In the genomic region with DNA sequence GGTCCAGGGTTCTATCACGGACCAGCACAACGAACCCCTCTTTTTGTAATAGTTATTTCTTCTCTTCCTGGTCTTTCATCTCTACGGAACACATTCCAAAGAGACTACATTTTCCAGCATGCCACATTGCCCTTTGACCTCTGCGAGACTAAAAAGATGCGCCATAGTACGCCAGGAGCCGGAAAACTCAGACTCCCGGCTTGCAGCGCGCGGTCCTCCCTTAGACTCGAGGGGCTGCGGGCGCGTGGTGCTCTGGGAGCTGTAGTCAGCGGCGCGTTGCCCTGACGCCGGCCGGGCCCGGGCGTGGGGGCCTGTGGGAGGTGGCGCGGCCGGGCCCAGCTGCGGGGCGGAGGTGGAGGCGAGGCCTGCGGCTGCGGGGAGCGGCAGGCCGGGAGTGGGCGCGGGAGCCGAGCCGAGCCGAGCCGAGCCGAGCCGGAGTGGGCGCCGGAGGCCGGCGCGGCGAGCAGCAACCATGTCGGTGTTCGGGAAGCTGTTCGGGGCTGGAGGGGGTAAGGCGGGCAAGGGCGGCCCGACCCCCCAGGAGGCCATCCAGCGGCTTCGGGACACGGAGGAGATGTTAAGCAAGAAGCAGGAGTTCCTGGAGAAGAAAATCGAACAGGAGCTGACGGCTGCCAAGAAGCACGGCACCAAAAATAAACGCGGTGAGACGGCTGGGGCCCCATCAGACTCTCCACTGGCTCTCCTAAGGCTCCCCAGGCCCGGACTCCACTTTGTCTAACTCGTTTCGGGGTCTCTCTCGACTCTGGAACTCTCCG, we compare ENCODE assay signal across 8 mouse cellular contexts. TPM values are rescaled to one million over a fixed set of nuclear protein-coding genes. Genes with fewer than 3 reads are reported as not detected.
DNase-seq lines count a peak whose midpoint lies in the region; ATAC-seq and TF ChIP-seq lines count a peak whose summit lies in the region.

No protein-coding gene starts in this region.

- ATAC-seq in G1E (ENCODE audit: extremely low read depth, insufficient number of reproducible peaks, low FRiP score, poor library complexity, severe bottlenecking): peak; percentile 91
- peak; percentile 100 for ATAC-seq in forebrain, embryonic 16.5 days
- ATAC-seq in lung, embryonic 14.5 days (ENCODE audit: insufficient read depth): peak; percentile 100

- peak overlapping the region; percentile 90 for H3K4me3 ChIP-seq in G1E (ENCODE audit: low read depth, low read length)
- H3K4me3 ChIP-seq in forebrain, embryonic 16.5 days (replicated peaks; ENCODE audit: low read length): peak overlapping the region; percentile 79
- H3K4me3 ChIP-seq in layer of hippocampus, adult 2 months: peak overlapping the region; percentile 94
- peak overlapping the region; percentile 92 for H3K4me3 ChIP-seq in lung, embryonic 14.5 days (ENCODE audit: low read depth, low read length)
- peak overlapping the region; percentile 66 for H3K4me3 ChIP-seq in olfactory bulb, adult 2 months (ENCODE audit: insufficient read depth, low read depth, low read length)
- peak overlapping the region; percentile 99 for H3K4me3 ChIP-seq in thymus, adult 2 months (ENCODE audit: control insufficient read depth, insufficient read depth, low read length)

- under 1% methylated on average over 64 of the region's 67 CpGs for WGBS in forebrain, embryonic 16.5 days
- under 1% methylated on average over 67 of the region's 67 CpGs for WGBS in lung, embryonic 14.5 days
- under 1% methylated on average over 67 of the region's 67 CpGs for WGBS in olfactory bulb, adult 2 months
- under 1% methylated on average over 67 of the region's 67 CpGs for WGBS in thymus, adult 2 months

- peaks cover 31% of the 10 kb centered on the region for H3K36me3 ChIP-seq in G1E (replicated peaks)
- H3K36me3 ChIP-seq in forebrain, embryonic 16.5 days (ENCODE audit: control insufficient read depth, insufficient read depth): 0 out of 2 replicates have a peak, but pooled peaks cover 3% of the 10 kb centered on the region
- peaks cover 12% of the 10 kb centered on the region; the same call in 1 of the 2 replicates for H3K36me3 ChIP-seq in lung, embryonic 14.5 days (ENCODE audit: insufficient read depth)
- no peaks in the 10 kb centered on the region for H3K36me3 ChIP-seq in thymus, adult 2 months (ENCODE audit: control insufficient read depth, insufficient read depth, low read length)

- peak overlapping the region; percentile 71 for H3K4me2 ChIP-seq in forebrain, embryonic 16.5 days (ENCODE audit: low read length)
- peak overlapping the region; percentile 84 for H3K4me2 ChIP-seq in lung, embryonic 14.5 days

- DNase-seq in G1E (ENCODE audit: low spot score): peak; percentile 89
- peak; percentile 97 to 98 for DNase-seq in cerebellum, adult 18-20 months
- peak; percentile 92 to 94 for DNase-seq in heart, postnatal 36 days
- DNase-seq in layer of hippocampus, adult 2 months (ENCODE audit: low spot score in 2 of 2): peak; percentile 97 to 98
- peak; percentile 100 for DNase-seq in lung, embryonic 14.5 days
- DNase-seq in thymus, adult 2 months: peak; percentile 98

- intact Hi-C loops in heart, postnatal 36 days (cut with DNase I): loop anchor here (5.0 kb wide), 2 partner anchors 135 to 235 kb away; a partner anchor contains a TSS

- TF ChIP-seq POLR2A in olfactory bulb, adult 2 months (IDR thresholded peaks at IDR 0.05; ENCODE audit: insufficient read depth, low read depth, low read length): peak; percentile 61
- TF ChIP-seq POLR2A in thymus, adult 2 months (IDR thresholded peaks at IDR 0.05; ENCODE audit: control insufficient read depth, extremely low read depth, insufficient read depth, low read length, poor library complexity): peak; percentile 75

- peak overlapping the region; percentile 88 for H3K9ac ChIP-seq in forebrain, embryonic 16.5 days (replicated peaks; ENCODE audit: low read depth, low read length)
- H3K9ac ChIP-seq in lung, embryonic 14.5 days: peak overlapping the region; percentile 90

- H3K27me3 ChIP-seq in G1E (ENCODE audit: insufficient read depth, low read length): peaks cover 3% of the 10 kb centered on the region; the same call in 1 of the 2 replicates
- no peaks in the 10 kb centered on the region for H3K27me3 ChIP-seq in forebrain, embryonic 16.5 days (replicated peaks; ENCODE audit: control insufficient read depth, insufficient read depth, low read length)
- H3K27me3 ChIP-seq in lung, embryonic 14.5 days (ENCODE audit: insufficient read depth, low read length): no peaks in the 10 kb centered on the region
- H3K27me3 ChIP-seq in thymus, adult 2 months (ENCODE audit: control insufficient read depth, insufficient read depth, low read length): no peaks in the 10 kb centered on the region

- peak overlapping the region; percentile 48; the same call in 1 of the 2 replicates for H3K27ac ChIP-seq in forebrain, embryonic 16.5 days (ENCODE audit: low read length)
- peak overlapping the region; percentile 95 for H3K27ac ChIP-seq in layer of hippocampus, adult 2 months
- peak overlapping the region; percentile 87 for H3K27ac ChIP-seq in lung, embryonic 14.5 days (ENCODE audit: low read depth)
- peak overlapping the region; percentile 44 for H3K27ac ChIP-seq in olfactory bulb, adult 2 months (ENCODE audit: insufficient read depth, low read depth, low read length)
- H3K27ac ChIP-seq in thymus, adult 2 months (ENCODE audit: control insufficient read depth, insufficient read depth, low read length): peak overlapping the region; percentile 82

- H3K4me1 ChIP-seq in G1E (ENCODE audit: insufficient read depth, low read depth, low read length): peaks cover 39% of the 10 kb centered on the region
- peaks cover 23% of the 10 kb centered on the region for H3K4me1 ChIP-seq in forebrain, embryonic 16.5 days (replicated peaks; ENCODE audit: control insufficient read depth, insufficient read depth, low read length)
- H3K4me1 ChIP-seq in lung, embryonic 14.5 days (ENCODE audit: insufficient read depth): peaks cover 4% of the 10 kb centered on the region
- peaks cover 7% of the 10 kb centered on the region for H3K4me1 ChIP-seq in olfactory bulb, adult 2 months (ENCODE audit: control insufficient read depth, insufficient read depth, low read length)
- peaks cover 17% of the 10 kb centered on the region for H3K4me1 ChIP-seq in thymus, adult 2 months (replicated peaks; ENCODE audit: control insufficient read depth, insufficient read depth, low read length)

- no peak for TF ChIP-seq CTCF in G1E (IDR thresholded peaks at IDR 0.05; ENCODE audit: low read depth, low read length)
- no peak for TF ChIP-seq CTCF in layer of hippocampus, adult 2 months (conservative IDR thresholded peaks at IDR 0.05)
- TF ChIP-seq CTCF in lung, embryonic 14.5 days (IDR thresholded peaks at IDR 0.05; ENCODE audit: low read depth): no peak
- TF ChIP-seq CTCF in olfactory bulb, adult 2 months (IDR thresholded peaks at IDR 0.05; ENCODE audit: insufficient read depth, low read depth, low read length): no peak
- 0 out of 2 replicates have a peak, but pooled peaks have one; percentile 18 for TF ChIP-seq CTCF in thymus, adult 2 months (IDR thresholded peaks at IDR 0.05; ENCODE audit: borderline replicate concordance, control insufficient read depth, extremely low read depth, insufficient read depth, low read length, poor library complexity)

- no peaks in the 10 kb centered on the region for H3K9me3 ChIP-seq in G1E (replicated peaks)
- no peaks in the 10 kb centered on the region for H3K9me3 ChIP-seq in forebrain, embryonic 16.5 days (ENCODE audit: control insufficient read depth, low read length)
- H3K9me3 ChIP-seq in lung, embryonic 14.5 days (ENCODE audit: low read depth, low read length): no peaks in the 10 kb centered on the region

RNA-seq across cellular contexts. Expression of a gene that starts 5.4 kb away (rescaled TPM):
- total RNA-seq in G1E (2014; fragmentation: Nextera tagmentation) (57.9 and 66.2 TPM in 2 replicates), G1E (2017) (99.8 and 102 TPM in 2 replicates)
- polyA plus RNA-seq in G1E (2012): 110 and 144 TPM in 2 replicates
- 18.5 and 19.5 TPM in 2 replicates for polyA plus RNA-seq in forebrain, embryonic 16.5 days (2015; fragmentation: Nextera tagmentation; extraction: Ambion mirVana)
- 100 to 1,000 TPM; 113 to 124 TPM for total RNA-seq in heart, postnatal 36 days (2021)
- 100 to 1,000 TPM; 206 to 215 TPM for total RNA-seq in layer of hippocampus, adult 2 months (2021)
- 14.9 and 15.0 TPM in 2 replicates for polyA plus RNA-seq in lung, embryonic 14.5 days (2014; fragmentation: Nextera tagmentation; extraction: Ambion mirVana)
- 288 TPM in 1 of 2 replicates, not detected in the other for polyA plus RNA-seq in olfactory bulb, adult 2 months (2012; ENCODE audit: insufficient read depth, insufficient read length, low replicate concordance, missing spikeins)
- polyA plus RNA-seq in thymus, adult 2 months (2012; rRNA removed): 81.3 and 83.8 TPM in 2 replicates

RNA-seq across cellular contexts. Expression of a gene that starts 43.7 kb away (rescaled TPM):
- not detected in 2 replicates for total RNA-seq in G1E (2014; fragmentation: Nextera tagmentation)
- total RNA-seq in G1E (2017): 0.52 TPM in 1 of 2 replicates, not detected in the other
- 1.5 and 1.7 TPM in 2 replicates for polyA plus RNA-seq in G1E (2012)
- polyA plus RNA-seq in forebrain, embryonic 16.5 days (2015; fragmentation: Nextera tagmentation; extraction: Ambion mirVana): not detected in 2 replicates
- total RNA-seq in heart, postnatal 36 days (2021): not detected
- total RNA-seq in layer of hippocampus, adult 2 months (2021): not detected
- polyA plus RNA-seq in lung, embryonic 14.5 days (2014; fragmentation: Nextera tagmentation; extraction: Ambion mirVana): 0.72 and 0.83 TPM in 2 replicates
- not detected in 2 replicates for polyA plus RNA-seq in olfactory bulb, adult 2 months (2012; ENCODE audit: insufficient read depth, insufficient read length, low replicate concordance, missing spikeins)
- 1.5 and 1.7 TPM in 2 replicates for polyA plus RNA-seq in thymus, adult 2 months (2012; rRNA removed)

RNA-seq across cellular contexts. Expression of a gene that starts 43.8 kb away (rescaled TPM):
- 5.4 and 7.4 TPM in 2 replicates for total RNA-seq in G1E (2014; fragmentation: Nextera tagmentation)
- 0.93 TPM in 2 replicates for total RNA-seq in G1E (2017)
- 10.2 and 11.1 TPM in 2 replicates for polyA plus RNA-seq in G1E (2012)
- polyA plus RNA-seq in forebrain, embryonic 16.5 days (2015; fragmentation: Nextera tagmentation; extraction: Ambion mirVana): 2.6 and 3.3 TPM in 2 replicates
- total RNA-seq in heart, postnatal 36 days (2021): 1 to 10 TPM; 3.0 to 3.4 TPM
- 10 to 100 TPM in 1 of 2 experiments, 1 to 10 TPM in 1; 9.1 to 10.8 TPM for total RNA-seq in layer of hippocampus, adult 2 months (2021)
- 1.0 and 1.1 TPM in 2 replicates for polyA plus RNA-seq in lung, embryonic 14.5 days (2014; fragmentation: Nextera tagmentation; extraction: Ambion mirVana)
- polyA plus RNA-seq in olfactory bulb, adult 2 months (2012; ENCODE audit: insufficient read depth, insufficient read length, low replicate concordance, missing spikeins): not detected in 2 replicates
- polyA plus RNA-seq in thymus, adult 2 months (2012; rRNA removed): 10.6 and 10.8 TPM in 2 replicates

RNA-seq across cellular contexts. Expression of a gene that starts 53.4 kb away (rescaled TPM):
- total RNA-seq in G1E (2014; fragmentation: Nextera tagmentation) (20.7 and 22.6 TPM in 2 replicates), G1E (2017) (35.7 and 41.5 TPM in 2 replicates)
- 5.4 and 6.2 TPM in 2 replicates for polyA plus RNA-seq in G1E (2012)
- polyA plus RNA-seq in forebrain, embryonic 16.5 days (2015; fragmentation: Nextera tagmentation; extraction: Ambion mirVana): 12.0 and 14.8 TPM in 2 replicates
- total RNA-seq in heart, postnatal 36 days (2021): 10 to 100 TPM; 27.8 to 28.3 TPM
- total RNA-seq in layer of hippocampus, adult 2 months (2021): 10 to 100 TPM; 10.7 to 13.7 TPM
- 24.1 and 25.9 TPM in 2 replicates for polyA plus RNA-seq in lung, embryonic 14.5 days (2014; fragmentation: Nextera tagmentation; extraction: Ambion mirVana)
- not detected in 2 replicates for polyA plus RNA-seq in olfactory bulb, adult 2 months (2012; ENCODE audit: insufficient read depth, insufficient read length, low replicate concordance, missing spikeins)
- polyA plus RNA-seq in thymus, adult 2 months (2012; rRNA removed): 70.7 and 71.7 TPM in 2 replicates

Comparison
In these comparisons a context has a peak if more than half of its experiments do, and no peak if none do; other contexts are left out.
1. Peak in every context shown above with its lines: DNase-seq, ATAC-seq, H3K4me3 ChIP-seq and H3K27ac ChIP-seq.
2. H3K27ac ChIP-seq: peak in every context shown above with its lines; median percentile 95 in layer of hippocampus, adult 2 months; 87 in lung, embryonic 14.5 days; 82 in thymus, adult 2 months; 48 in forebrain, embryonic 16.5 days; 44 in olfactory bulb, adult 2 months.